Mouse (Mus musculus): ENCODE results near the gene Kcnj4. TPM values are rescaled to one million over a fixed set of nuclear protein-coding genes. Genes with fewer than 3 reads are reported as not detected.
A peak's percentile ranks its signal among the peaks of the same experiment; 100 is the strongest.

Kcnj4 gene
- total RNA-seq, 1 experiment from 2014 or later = not detected

DNA sequence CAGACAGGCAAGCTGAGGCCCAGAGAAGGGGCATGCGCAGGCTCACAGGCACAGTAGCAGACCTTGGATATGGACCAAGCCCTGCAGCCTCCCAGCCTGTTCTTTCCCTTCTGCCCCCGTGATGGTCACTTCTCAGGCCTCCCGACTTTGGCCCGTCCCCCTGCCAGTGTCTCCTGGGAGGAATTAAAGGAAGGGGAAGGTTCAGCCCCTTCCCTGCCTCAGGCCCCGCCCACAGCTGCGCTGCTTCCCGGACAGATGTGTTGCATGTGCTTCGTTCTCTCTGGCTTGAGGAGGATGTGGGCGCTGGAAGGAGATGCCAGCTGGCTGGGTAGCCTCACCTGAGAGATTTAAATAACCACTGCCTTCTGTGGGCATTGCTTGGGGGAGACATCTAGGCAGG is 8.9 kb upstream of the Kcnj4 start:
- no peak for ATAC-seq (replicated peaks; ENCODE audit: low read depth, poor library complexity, severe bottlenecking)

DNA sequence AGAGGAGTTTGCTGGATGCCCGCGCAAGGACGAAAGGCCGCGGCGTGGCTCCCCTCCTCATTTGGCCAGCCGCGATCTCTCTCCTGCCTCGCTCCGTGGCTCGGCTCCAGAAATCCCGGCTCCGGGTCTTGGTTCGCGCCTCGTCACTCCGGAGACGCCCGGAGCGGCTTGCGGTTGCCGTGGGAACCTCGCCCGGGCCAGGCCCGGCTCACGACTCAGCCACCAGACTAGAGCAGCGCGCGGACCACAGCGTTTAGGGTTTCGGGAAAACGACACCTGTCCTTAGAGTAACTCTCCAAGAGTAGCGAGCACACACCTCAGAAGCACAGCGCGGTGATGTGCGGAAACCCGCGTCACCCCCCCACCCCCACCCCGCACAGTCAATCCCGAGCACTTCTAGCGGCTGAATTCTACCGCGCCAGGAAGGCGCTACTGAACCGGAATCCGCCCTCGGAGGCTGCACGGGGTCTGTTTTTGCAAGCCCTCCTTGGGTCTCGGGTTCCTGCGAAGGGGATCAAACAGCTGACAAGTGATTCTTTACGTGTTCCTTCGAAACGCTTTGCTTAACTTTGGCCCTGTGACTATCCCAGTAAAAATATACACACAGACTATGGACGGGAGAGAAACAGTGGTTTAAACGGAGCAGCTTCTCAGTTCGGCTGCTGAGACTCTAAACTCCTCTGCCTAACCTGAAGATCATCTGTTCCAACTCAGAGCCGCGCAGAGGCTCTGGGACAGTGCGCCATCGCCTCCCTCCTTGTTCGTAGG is 6.7 kb upstream of the Kcnj4 start:
- peak; percentile 75 for ATAC-seq (replicated peaks; ENCODE audit: low read depth, poor library complexity, severe bottlenecking)

DNA sequence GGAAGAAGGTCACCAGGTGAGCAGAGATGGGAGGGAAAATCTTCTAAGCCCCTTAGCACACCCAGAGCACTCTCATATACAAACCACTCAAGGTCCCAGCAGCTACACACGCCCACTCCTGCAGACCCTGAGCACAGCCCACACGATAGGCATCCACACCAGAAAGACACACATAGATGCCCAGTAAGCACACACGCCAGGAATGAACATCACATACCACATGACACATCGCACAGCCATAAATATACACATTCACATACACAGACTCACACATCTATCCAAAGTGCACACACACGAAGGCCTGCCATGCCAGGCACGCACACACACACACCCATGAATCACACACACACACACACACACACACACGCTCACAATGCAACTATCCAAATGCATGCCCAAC is 5.4 kb upstream of the Kcnj4 start:
- ATAC-seq (replicated peaks; ENCODE audit: low read depth, poor library complexity, severe bottlenecking) = no peak

DNA sequence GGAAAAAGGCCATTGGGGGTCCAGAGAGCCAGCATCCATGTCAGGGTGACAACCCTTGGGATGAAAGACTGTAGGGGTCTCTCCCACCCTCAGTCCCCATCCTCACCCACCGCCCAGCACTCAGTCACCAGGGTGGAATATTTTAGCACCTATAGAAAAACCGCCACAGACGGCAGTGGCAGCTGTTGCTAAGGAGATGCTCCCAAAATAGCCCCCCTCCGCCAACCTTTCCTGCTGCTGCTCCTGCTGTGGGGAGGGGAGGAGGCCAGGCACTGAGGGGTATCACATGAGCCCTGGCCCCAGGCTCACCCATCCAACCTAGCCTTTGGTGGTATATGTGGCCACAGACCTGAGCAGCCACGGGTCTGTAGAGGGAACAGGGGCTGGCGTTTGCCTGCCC is 5.0 kb upstream of the Kcnj4 start:
- no peak for ATAC-seq (replicated peaks; ENCODE audit: low read depth, poor library complexity, severe bottlenecking)

DNA sequence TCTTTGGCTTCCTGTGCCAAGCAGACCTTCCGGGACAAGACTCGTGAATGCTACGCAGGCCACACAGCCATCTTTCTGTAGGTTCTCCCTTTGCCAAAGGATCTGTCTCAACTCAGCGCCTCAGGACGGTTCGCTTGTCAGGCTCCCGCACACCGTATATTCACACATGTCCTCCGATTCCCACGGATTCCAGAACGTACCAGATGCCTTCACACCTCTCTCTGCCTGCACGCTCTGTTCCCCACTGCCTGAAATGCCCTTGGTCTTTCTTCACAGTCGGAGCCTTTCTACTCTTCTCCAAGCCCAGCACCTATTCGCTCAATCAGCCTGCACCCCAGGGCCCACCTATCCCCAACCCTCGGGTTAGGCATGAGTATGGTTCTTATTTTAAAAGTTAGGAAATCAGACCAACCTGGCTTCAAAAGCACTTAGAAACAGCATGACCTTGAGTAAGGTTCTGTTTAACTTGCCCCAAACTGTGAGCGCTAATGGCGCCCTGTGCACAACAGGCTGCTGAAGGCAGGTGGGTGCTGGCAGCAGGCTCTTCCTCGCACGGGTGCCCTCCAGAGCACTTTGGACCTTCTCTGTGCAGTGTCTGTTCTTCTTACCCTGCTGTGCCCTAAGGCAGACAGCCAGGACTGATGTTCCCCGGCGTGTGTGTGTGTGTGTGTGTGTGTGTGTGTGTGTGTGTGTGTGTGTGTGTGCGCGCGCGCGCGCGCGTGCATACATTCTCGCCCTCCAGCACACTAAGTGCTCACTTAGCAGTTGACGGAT is 2.2 kb upstream of the Kcnj4 start:
- no peak for ATAC-seq (replicated peaks; ENCODE audit: low read depth, poor library complexity, severe bottlenecking)

DNA sequence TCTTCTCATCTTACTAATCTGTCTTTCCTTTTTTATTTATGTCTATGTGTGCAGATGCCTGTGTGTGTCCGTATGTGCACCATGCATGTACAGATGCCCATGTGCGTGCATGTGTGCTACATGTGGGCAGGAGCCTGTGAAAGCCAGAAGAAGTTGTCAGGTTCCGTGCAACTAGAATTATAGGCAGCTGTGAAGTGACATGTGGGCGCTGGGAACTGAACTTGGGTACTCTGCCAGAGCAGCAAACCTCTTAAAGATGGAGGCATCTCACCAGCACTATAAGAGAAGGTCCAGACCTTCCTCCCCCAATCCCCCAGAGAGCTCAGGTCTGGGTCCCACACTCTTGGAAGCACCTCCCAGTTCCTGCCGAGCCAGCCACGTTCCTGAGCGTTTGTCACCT is 1.4 kb upstream of the Kcnj4 start:
- no peak for ATAC-seq (replicated peaks; ENCODE audit: low read depth, poor library complexity, severe bottlenecking)

DNA sequence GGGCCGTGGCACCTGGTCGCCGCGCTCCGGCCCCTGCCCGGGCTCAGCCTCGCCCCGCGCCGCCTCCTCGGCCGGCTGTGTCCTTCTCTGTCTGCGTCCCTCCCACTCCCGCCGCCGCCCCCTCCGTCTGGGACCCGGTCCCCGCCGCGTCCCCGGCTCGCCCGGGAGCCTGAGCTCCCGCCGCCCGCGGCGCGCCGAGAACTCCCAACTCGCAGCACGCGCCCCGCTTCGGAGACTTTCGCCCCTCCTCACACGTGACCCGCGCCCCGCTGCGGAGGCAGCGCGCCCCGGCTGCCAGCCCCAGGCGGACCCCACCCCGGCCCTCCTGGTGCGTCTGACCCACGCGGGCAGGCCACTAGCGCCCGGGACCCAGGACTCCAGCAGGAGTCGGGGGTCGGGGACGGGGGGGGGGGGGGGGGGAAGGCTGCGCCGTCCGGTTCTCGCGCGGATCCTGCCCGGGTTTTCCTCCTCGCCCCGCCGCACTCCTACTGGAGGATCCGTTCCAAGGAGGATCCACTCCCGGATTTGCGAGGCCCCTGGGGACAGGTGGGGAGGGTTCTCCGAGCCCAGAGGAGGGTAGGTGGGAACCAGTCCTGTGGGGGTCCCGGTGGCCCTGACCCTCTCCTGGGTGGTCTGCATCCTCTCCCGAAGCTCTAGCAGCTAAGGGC is 709 bp upstream of the Kcnj4 start:
- ATAC-seq (replicated peaks; ENCODE audit: low read depth, poor library complexity, severe bottlenecking) = peak; percentile 37; the same call in 1 of the 2 replicates

DNA sequence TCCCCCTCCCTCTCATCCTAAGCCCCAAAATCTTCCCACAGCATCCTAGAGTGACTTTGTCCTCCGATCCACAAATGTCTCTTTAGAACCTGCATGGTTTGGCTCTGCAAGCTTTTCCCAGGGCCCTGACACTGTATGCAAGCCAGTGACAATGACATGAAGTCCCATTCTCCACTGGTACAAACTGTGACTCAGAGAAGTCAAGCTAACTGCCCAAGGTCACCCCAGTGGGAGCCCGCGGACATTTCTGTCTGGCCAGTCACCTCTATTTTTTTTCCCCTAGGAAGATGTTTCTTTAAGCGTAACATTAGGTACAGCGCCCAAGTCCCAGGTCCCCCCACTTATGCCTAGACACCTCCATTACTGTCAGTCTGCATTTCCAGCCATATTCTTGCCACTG is 1.6 kb downstream of the Kcnj4 start:
- no peak for ATAC-seq (replicated peaks; ENCODE audit: low read depth, poor library complexity, severe bottlenecking)

DNA sequence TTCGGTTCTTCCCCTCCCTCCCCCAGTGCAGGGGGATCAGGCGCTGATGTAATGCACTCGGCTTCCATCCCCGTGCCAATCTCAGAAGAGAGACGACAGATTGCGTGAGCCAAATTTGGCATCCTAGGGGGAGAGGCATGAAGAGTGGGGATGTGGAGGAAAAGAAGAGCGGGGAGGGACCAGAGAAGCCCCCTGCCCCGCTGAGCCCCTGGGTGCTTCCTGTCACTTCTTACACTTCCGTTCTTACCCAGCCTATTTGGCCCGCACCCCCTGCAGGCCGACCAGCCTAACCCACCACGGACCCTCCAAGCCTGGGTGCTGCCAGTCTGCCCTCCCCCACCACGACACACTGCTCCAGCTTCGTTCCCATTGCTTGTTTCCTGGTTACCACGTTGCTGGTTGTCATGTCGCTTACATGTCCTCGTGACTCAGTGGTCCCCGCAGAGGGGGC is 2.1 kb downstream of the Kcnj4 start:
- ATAC-seq (replicated peaks; ENCODE audit: low read depth, poor library complexity, severe bottlenecking) = no peak

DNA sequence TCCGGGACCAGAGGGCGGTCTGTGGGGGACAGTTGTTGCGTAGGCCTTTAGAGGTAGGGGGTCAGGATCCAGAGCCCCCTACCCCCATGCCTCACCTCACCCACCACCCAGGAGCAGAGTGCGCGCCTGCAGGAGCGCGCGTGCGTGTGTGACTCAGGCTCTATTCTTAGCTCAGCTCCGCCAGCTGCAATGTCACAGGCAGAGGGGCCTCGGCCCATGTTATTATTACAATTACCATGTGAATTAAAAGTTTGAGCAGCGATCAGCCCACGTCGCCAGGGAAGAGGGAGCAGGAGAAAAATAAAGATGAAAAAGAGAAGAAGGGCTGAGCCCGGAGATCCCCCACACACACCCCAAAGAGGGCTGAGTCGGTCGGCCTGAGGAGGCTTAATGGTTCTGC is 4.9 kb downstream of the Kcnj4 start:
- ATAC-seq (replicated peaks; ENCODE audit: low read depth, poor library complexity, severe bottlenecking) = no peak

DNA sequence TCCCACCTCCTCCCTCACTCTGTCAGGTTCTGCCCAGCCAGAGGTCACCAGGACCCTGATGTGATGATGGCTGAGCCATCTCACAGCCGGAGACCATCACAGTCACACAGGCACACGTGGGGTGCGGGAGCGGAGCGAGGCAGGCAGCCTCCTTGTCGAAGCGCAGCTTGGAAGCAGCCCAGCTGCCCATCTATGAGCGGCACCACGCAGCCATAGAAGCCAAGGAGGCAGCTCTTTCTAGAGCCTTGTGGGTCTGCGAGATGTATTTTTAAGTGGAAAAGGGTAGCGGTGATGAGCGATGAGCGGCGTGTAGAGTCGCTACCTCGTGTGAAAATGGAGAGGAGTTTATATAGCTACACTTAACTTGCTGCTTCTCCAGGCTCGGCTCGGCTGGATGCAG is 11.5 kb downstream of the Kcnj4 start:
- no peak for ATAC-seq (replicated peaks; ENCODE audit: low read depth, poor library complexity, severe bottlenecking)

DNA sequence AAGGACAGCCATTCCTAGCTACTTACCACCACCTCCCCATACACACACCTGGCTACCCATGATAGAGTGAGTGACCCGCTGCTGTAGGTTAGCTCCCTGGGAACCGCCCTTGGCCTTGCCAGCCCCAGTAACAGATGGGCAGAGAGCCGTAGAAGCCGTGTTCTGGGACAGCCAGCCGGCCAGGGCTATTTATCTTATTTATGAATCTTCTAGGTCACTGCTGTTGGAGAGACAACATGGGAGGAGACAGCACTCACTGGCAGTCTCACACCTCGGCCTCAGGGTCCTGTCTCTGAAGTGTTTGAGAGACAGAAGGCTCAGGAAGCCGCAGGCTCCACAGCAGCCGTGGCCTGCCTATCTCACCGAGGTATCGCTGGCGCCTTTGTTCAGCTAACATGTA is 15.6 kb downstream of the Kcnj4 start:
- ATAC-seq (replicated peaks; ENCODE audit: low read depth, poor library complexity, severe bottlenecking) = no peak

DNA sequence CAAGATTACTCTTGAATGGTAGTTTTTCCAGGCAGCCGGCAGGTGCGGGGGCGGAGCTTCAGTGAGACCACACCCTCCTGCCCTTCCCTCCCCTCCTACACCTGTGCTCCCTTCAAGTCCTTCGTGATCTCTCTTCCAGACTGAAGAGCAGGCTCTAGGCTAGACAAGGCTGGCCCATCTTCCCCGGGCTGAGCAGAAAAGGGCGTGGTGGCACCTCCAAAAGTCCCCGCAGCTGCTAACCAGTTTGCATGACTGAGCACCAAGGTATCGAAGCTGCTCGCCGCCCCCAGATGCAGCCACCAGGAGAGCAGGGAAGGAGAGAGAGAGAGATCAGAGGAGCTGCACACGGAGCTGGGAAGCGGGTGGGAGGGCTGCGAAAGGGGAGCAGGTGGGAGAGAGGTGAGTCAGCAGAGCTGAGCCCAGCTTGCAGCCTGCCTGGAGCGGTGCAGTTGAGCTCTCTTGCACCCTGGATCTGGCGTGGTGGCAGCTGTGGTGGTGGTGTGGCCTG is 23.8 kb downstream of the Kcnj4 start:
- ATAC-seq (replicated peaks; ENCODE audit: low read depth, poor library complexity, severe bottlenecking) = no peak

DNA sequence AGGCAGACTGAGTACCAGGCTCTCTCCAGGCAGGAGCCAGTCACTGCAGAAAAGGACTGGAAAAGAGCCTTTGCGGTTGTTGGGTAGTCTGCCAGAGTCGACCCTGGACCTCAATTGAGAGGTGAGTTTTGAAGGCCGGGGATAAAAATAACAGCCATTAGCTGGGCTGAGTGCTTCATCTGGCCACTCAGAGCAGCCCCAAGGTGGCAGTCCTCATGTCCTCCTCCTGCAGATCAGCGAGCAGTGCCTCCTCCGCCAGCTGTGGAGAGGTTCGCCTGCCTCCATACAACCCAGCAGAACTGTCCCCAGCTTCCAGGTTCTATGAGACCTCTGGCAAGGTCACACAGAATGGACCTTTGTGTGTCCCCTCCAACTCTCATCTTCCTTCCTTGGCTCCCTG is 27.8 kb downstream of the Kcnj4 start:
- ATAC-seq (replicated peaks; ENCODE audit: low read depth, poor library complexity, severe bottlenecking) = no peak

DNA sequence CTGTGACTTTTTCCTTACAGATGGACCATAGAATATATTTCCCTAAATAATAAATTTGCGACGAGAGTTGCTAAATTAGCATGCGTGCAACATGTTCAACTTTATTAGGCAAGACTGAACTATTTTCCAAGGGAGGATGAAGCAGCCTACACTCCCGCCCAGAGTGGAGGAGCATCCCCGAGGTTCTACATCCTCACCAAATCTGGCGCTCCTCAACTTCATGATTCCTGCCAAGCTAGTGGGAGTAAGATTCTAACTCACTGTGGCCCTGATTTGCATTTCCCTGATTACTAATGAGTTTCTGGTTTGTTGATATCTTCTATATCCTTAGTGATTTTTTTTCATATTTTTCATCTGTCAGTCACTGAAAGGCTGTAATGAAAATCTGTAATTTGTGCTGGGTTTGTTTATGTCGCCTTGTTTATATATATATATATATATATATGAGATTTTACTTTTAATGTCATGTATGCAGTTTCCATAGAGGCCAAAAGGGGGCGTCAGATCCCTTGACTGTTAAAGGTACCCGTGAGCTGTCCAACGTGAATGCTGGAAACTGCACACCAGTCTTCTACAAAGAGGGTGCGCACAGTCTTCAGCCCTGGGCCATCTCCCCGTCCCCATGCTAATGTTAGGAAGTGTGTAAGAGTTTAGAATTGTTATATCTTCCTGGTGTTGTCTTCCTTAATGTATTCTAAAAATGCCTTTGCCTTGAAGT is 31.2 kb downstream of the Kcnj4 start:
- no peak for ATAC-seq (replicated peaks; ENCODE audit: low read depth, poor library complexity, severe bottlenecking)

DNA sequence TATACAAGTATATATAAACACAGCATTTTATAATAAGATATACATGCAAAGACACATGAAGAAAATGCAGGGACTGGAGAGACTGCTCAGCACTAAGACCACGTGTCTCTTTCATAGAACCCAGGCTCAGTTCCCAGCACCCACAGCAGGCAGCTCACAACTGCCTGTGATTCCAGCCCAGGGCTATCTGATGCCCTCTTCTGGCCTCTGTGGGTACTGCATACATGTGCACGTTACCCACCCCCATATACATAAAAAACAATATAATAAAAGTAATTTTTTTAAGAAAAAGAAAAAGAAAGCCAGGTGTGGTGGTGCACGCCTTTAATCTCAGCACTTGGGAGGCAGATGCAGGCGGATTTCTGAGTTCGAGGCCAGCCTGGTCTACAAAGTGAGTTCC is 32.0 kb downstream of the Kcnj4 start:
- no peak for ATAC-seq (replicated peaks; ENCODE audit: low read depth, poor library complexity, severe bottlenecking)

DNA sequence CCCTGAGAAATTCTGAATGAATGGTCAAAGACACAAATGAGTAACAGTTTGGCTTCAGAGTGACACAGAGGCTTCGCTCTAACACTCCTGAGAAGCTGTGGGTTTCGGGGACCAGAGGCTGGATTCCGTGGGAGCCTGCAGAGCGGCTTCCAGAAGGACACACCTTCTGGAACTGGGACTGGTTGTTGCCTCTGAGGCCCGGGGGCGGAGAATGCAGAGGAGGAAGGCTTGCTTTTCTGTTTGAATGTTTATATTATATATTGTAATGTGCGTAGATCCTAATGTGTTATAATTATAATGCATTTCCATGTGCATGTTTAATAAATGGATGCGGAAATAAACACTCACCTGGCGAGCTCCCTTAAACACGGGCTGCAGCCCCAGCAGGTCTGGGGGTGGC is 33.9 kb downstream of the Kcnj4 start:
- ATAC-seq (replicated peaks; ENCODE audit: low read depth, poor library complexity, severe bottlenecking) = no peak

DNA sequence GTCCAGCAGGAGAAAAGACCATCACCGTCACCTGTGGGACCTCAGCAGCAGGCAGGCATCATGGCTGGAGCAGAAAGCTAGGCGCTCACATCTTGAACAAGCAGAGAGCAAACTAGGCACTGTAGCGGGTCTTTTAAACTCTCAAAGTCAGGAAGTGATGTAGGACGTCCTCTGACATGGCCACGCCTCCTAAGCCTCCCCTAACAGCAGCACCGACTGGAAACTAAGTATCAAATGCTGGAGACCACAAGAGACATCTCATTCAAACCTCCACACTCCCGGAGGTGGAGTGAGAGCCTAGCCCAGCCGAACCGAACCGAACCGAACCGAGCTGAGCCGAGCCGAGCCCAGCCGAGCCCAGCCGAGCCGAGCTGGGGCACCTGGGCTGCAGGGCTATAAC is 34.5 kb downstream of the Kcnj4 start:
- ATAC-seq (replicated peaks; ENCODE audit: low read depth, poor library complexity, severe bottlenecking) = no peak

DNA sequence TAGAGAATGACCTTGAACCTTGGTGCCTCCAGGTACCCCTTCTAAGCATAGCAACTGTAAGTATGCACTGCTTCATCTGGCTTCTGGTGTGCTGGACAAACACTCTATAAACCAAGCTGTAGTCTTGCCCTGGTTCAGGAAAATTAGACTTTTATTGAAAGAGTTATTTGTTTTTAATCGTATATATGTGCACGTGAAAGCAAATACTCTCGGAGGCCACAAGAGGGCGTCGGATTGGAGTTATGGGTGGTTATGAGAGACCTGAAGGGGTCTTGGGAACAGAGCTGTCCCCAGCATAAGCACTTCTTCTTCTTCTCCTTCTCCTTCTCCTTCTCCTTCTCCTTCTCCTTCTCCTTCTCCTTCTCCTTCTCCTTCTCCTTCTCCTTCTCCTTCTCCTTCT is 35.5 kb downstream of the Kcnj4 start:
- ATAC-seq (replicated peaks; ENCODE audit: low read depth, poor library complexity, severe bottlenecking) = no peak

DNA sequence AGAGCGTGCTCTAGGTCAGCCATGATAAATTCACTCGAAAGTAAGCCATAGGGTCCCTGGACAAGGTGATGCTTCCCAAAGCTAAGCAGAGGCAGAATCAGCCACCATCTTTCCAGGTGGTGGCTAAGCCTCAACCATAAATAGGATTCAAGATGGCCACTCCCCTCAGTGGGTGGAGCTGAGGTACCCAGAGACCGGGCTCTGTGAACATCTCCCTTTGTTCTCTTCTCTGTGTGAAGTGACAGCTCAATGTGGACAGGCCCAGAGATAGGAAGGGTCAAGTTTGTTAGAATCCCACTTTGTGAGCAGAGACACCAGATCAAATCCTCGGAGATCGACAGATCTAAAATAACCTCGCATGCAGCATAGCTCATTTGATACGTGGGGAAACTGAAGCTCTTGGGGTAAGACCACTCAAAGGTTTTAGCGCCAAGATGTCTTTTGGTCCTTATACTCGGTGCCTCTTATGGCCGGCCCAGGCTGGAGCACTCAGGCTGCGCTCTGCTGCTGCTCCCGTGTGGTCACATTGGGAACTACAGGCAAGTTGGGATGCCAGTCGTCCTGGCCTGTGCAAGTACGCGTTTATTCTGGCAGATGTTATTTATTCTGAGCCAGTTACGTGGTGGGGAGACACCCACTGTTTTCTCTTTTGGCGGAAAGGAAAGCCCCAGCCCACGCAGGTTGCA is 38.3 kb downstream of the Kcnj4 start:
- peak; percentile 95 for ATAC-seq (replicated peaks; ENCODE audit: low read depth, poor library complexity, severe bottlenecking)
